ENCODE assay signal across 30 mouse cellular contexts in genomic region chr12:64343745-64344144, GRCm38 (mm10).
"Had no signal": no experiment of that assay in that cellular context is flagged by ENCODE, and none has a peak within 500 bp of the region (broad histone marks: within the 10 kb centered on the region; RNA-seq: fewer than 3 reads in every experiment).

No protein-coding gene starts in this region.

- DNase-seq: layer of hippocampus, postnatal 36 days; left cerebral cortex, postnatal 4 days; liver; liver, embryonic 13.5 days; lung, adult 18-20 months; lung, adult 2 months; lung, postnatal 36 days; lung, postnatal 4 days; midbrain, embryonic 14.5 days had no signal

- H3K4me3 ChIP-seq: left cerebral cortex, adult 2 months; limb, embryonic 10.5 days; limb, embryonic 12.5 days; limb, embryonic 13.5 days; limb, embryonic 15.5 days; liver, embryonic 12.5 days; liver, embryonic 13.5 days; liver, embryonic 15.5 days; lung, embryonic 15.5 days; megakaryocyte, embryonic 14.5 days; midbrain, embryonic 10.5 days; midbrain, embryonic 12.5 days; midbrain, embryonic 13.5 days; midbrain, embryonic 15.5 days; myocyte; neural tube, embryonic 12.5 days had no signal

- H3K4me1 ChIP-seq: limb, embryonic 10.5 days; limb, embryonic 12.5 days; limb, embryonic 13.5 days; limb, embryonic 15.5 days; liver, embryonic 12.5 days; liver, embryonic 13.5 days; liver, embryonic 15.5 days; lung, embryonic 15.5 days; megakaryocyte, embryonic 14.5 days; midbrain, embryonic 10.5 days; midbrain, embryonic 12.5 days; midbrain, embryonic 13.5 days; midbrain, embryonic 15.5 days; neural tube, embryonic 12.5 days had no signal

- H3K9me3 ChIP-seq: limb, embryonic 10.5 days; limb, embryonic 12.5 days; limb, embryonic 13.5 days; limb, embryonic 15.5 days; liver, embryonic 12.5 days; liver, embryonic 13.5 days; liver, embryonic 15.5 days; lung, embryonic 15.5 days; megakaryocyte, embryonic 14.5 days; midbrain, embryonic 10.5 days; midbrain, embryonic 15.5 days; neural tube, embryonic 12.5 days had no signal

- ATAC-seq: liver, embryonic 12.5 days; lung, postnatal 0 days; midbrain, embryonic 13.5 days; midbrain, embryonic 15.5 days; midbrain, embryonic 16.5 days had no signal

- H3K27me3 ChIP-seq: limb, embryonic 12.5 days; limb, embryonic 13.5 days; limb, embryonic 15.5 days; liver, embryonic 12.5 days; liver, embryonic 13.5 days; liver, embryonic 15.5 days; lung, embryonic 15.5 days; megakaryocyte, embryonic 14.5 days; midbrain, embryonic 12.5 days; midbrain, embryonic 13.5 days; midbrain, embryonic 15.5 days; neural tube, embryonic 12.5 days had no signal

- H3K9ac ChIP-seq: limb, embryonic 12.5 days; limb, embryonic 13.5 days; limb, embryonic 15.5 days; liver, embryonic 12.5 days; liver, embryonic 13.5 days; liver, embryonic 14.5 days; liver, embryonic 15.5 days; lung, embryonic 15.5 days; midbrain, embryonic 12.5 days; midbrain, embryonic 13.5 days; midbrain, embryonic 15.5 days; neural tube, embryonic 12.5 days had no signal

- H3K36me3 ChIP-seq: limb, embryonic 10.5 days; limb, embryonic 12.5 days; limb, embryonic 13.5 days; limb, embryonic 15.5 days; liver, embryonic 12.5 days; liver, embryonic 13.5 days; liver, embryonic 15.5 days; lung, embryonic 15.5 days; midbrain, embryonic 10.5 days; midbrain, embryonic 12.5 days; midbrain, embryonic 13.5 days; midbrain, embryonic 15.5 days; neural tube, embryonic 12.5 days had no signal

- H3K4me2 ChIP-seq: limb, embryonic 12.5 days; limb, embryonic 13.5 days; limb, embryonic 15.5 days; liver, embryonic 11.5 days; liver, embryonic 12.5 days; liver, embryonic 13.5 days; liver, embryonic 15.5 days; lung, embryonic 15.5 days; midbrain, embryonic 11.5 days; midbrain, embryonic 12.5 days; midbrain, embryonic 13.5 days; midbrain, embryonic 15.5 days; neural tube, embryonic 12.5 days had no signal

- H3K27ac ChIP-seq: left cerebral cortex, adult 2 months; limb, embryonic 10.5 days; limb, embryonic 12.5 days; limb, embryonic 13.5 days; limb, embryonic 15.5 days; liver, embryonic 12.5 days; liver, embryonic 13.5 days; liver, embryonic 14.5 days; liver, embryonic 15.5 days; lung, embryonic 15.5 days; macrophage; midbrain, embryonic 10.5 days; midbrain, embryonic 12.5 days; midbrain, embryonic 13.5 days; midbrain, embryonic 15.5 days; neural tube, embryonic 12.5 days had no signal
